Mouse (Mus musculus) lung, adult 2 months (tissue): ENCODE data around the gene Gas2.

Experiments
- CTCF ChIP-seq: fragments of 200-500 bp; IDR thresholded peaks from 2 replicates; pipeline ENCODE4 v1.5.1; 2011; ENCODE audit warnings: mild to moderate bottlenecking, low read length, control low read depth; ENCODE audit not compliant: insufficient read depth
- POLR2A ChIP-seq: fragments of 200-500 bp; IDR thresholded peaks from 2 replicates; pipeline ENCODE4 v1.6.1; 2011; ENCODE audit warnings: low read depth, mild to moderate bottlenecking, control low read depth, low read length, borderline replicate concordance; ENCODE audit errors: extremely low read depth

GRCm38 (mm10) chr7:51887678-51888567, 26.1 kb downstream of the Gas2 start:
- TF ChIP-seq POLR2A, result no peak
- no peak for TF ChIP-seq CTCF
